Mouse (Mus musculus) kidney, adult 2 months (tissue): ENCODE data around the gene Mgat4a.

Experiments used
- CTCF ChIP-seq: fragments of 200-500 bp; conservative IDR thresholded peaks from 2 replicates; pipeline ENCODE4 v1.5.1; 2011; ENCODE audit warnings: low read depth, mild to moderate bottlenecking, control low read depth, low read length, moderate library complexity, mixed read lengths; ENCODE audit not compliant: insufficient read depth, insufficient read length
- POLR2A ChIP-seq: fragments of 200-500 bp; IDR thresholded peaks from one replicate; pipeline ENCODE4 v1.6.1; 2011; ENCODE audit warnings: low read depth, low read length, control low read depth

DNA sequence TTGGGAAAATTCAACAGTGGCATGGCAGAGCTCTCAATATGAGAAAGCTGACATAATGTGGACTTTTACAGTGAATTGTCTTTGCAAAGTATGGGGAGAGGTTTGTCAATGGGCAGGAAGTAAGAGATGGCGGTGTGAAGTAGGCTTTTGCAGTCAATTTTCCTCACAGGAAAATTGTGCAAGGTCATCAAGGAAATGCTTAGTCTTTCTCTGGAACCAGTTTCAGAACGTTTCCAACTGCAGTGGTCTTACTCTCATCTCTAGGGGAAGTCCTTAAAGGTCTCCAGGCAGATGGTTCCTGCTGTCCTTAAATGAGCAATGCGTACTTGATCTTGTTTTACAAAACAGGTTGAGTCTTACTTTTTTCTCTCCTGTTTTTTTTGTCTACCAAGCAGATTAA, 53.8 kb downstream of the Mgat4a start:
- TF ChIP-seq POLR2A (no peak), CTCF (no peak)
